Mouse (Mus musculus): Measurements from ENCODE around the gene Lrwd1.
"Not testable (repeated sequence)": the region's sequence is repeated elsewhere in the genome, so short reads cannot be mapped to it uniquely, and the experiment has no call there.

The Lrwd1 gene

DNA sequence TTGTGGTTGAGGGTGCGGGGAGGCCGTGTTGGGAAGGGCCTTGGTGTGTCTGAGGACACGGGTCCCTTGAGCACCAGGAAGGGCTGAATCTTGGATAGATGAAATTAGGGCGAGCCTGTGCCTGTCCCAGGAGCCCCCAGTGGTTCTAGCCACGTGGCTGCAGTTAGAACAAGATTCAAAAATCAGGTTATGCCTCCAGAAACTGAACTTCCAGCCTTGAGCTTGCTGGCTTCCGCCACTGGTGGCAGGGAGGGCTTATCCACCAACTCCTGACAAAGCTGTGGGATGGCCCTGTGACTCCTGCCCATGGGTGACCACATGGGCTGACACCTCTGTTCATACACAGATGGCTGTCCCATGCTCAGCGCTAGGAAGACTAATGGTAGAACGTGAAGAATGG is 11.8 kb upstream of the Lrwd1 start:
- DNase-seq (ENCODE audit: low spot score): no peak

DNA sequence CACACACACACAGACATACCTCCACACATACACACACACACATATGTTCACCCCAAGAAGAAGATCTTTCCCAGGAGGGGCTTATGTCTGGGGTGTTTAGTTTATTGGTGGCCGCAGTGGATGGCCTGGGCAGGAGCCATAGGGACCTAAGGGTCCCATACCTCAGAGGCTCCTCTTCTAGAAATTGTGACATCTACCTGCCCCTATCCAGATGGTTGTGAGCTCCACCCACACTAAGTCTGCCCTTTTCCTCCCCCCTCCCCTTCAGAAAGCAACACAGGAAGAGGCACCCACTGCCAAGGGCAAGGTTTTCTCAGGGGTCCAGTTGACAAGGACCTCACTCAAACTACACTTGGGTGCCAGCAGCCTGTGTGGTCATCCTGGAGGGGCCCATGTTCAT is 11.1 kb upstream of the Lrwd1 start:
- no peak for DNase-seq (ENCODE audit: low spot score)

DNA sequence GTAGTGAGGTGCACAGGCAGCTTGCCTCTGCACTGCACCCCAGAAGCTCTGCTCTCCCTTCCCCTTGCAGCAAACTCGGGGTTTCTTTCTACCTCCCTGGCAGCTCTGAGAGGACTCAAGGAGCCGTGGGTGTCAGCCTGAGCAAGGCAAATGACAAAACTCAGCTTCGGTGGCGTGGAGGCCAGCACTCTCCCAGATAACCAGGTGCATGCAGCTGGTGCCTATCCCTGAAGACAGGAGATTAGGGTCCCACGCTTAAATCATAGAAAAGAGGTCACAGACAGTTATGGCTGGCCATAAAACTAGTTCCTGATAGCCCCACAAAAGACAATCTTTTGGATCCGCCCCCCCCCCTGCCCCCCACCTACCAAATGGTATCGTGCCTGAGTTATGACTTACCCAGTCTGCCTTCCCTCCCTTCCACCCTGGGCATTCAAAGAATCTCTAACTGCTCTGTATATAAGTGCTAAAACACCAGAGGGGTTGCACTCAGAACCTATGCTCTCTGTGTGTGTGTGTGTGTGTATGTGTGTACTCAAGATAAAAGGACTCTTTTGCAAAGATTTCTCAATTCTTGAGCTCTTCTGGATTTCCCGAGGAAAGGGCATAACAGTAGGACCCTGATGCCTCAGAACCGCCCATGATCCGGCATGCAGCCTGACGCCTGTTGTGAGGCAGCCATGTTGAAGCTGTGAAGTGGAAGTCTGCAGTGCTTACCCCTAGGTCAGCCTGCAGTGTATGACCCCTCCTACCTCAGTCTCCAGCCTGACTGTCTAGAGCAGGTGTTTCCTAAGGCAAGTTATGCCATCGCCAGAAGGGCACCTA is 8.9 kb upstream of the Lrwd1 start:
- no peak for DNase-seq (ENCODE audit: low spot score)

DNA sequence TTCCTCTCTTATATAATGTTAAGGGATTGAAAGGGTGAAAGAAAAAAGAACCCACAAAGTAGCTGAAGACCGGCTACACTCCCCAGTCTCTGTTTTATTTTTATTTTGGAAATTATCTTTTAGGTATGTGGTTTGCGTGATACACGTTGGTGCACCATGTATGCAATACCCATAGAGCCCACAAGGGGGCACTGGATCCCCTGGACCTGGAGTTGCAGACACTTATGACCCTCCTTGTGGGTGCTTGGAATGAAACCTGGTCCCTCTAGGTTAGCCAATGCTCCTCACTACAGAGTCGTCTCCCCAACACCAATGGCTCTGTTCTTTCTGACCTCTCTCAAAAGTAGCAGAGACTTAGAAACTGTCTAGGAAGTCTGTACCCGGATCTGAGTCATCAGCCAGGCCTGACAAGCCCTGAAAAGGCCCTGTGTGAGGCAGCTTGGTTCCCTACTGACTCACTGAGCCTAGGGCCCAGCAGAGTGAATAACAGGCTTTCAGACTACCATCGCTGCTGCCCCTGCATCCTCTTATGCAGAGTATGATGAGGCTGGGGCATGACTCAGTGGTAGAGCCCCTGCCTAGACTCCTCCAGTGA is 7.4 kb upstream of the Lrwd1 start:
- DNase-seq (ENCODE audit: low spot score): no peak

DNA sequence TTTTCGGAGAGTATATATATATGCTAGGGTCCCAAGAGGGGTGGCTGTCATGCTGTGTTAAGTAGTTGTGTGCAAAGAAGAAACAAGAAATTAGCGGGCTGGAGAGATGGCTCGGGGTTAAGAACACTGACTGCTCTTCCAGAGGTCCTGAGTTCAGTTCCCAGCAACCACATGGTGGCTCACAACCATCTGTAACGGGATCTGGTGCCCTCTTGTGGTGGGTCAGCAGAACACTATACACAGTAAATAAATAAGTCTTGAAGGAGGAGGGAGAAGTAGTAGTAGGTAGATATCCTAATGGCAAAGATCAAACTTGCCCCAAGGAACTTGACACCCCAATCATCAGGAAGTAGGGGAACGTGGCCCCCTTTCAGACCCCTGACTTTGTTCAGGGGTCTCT is 6.9 kb upstream of the Lrwd1 start:
- DNase-seq (ENCODE audit: low spot score): no peak

DNA sequence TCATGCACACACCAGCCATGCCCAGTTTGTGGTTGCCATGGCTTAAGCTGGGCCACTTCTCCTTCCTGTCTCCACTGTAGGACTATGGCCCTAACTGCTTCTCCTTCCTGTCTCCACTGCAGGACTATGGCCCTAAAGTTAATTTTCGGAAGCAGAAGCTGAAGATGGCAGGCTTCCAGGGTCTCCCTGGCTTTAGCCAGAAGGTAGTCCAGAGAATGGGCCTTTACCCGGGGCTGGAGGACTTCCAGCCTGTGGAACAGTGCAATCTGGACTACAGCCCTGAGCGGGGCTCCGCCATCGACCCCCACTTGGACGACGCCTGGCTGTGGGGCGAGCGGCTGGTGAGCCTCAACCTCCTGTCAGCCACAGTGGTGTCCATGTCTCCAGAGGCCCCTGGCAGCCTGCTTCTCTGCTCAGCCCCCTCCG is 4.2 kb upstream of the Lrwd1 start:
- DNase-seq (ENCODE audit: low spot score): peak; percentile 35

DNA sequence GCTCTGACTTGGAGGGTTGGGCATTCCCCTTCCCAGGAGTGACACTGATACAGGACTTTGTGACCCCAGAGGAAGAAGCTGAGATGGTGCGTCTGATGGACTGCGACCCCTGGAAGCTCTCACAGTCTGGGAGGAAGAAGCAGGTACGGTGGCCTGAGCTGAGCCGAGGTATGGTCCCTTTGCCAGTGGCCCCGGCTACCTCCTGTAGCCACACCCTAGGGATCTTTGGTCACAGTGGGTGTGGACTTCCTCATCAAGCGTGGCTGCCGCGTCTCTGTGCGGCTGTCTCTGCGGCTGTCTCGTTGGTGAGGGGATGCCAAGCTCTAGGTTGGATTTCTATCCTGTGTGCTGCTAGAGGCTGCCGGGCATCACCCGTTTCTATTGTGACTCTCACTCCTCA is 3.5 kb upstream of the Lrwd1 start:
- no peak for DNase-seq (ENCODE audit: low spot score)

DNA sequence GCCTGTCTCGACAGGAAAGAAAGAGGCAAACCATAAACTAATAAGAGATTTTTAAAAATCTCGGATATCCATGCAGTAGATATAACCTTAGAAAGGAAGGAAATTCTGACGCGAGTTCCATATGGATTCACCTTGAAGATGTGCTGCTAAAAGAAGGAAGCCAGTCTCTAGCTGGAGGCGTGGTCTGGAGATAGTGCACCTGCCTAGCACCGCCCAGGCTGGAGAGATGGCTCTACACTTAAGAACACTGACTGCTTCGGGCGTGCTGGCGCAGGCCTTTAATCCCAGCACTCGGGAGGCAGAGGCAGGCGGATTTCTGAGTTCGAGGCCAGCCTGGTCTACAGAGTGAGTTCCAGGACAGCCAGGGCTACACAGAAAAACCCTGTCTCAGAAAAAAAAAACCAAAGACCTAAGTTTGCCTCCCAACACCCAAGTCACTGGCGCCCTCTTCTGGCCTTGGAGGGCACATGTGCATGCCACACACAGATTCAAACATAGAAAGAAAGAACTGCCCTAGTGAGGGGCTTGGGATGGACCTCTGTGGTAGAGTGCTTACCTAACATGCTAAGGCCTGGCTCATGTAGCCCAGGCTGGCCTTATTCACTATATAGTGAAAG is 1.9 kb upstream of the Lrwd1 start:
- peak; percentile 79 for DNase-seq (ENCODE audit: low spot score)

DNA sequence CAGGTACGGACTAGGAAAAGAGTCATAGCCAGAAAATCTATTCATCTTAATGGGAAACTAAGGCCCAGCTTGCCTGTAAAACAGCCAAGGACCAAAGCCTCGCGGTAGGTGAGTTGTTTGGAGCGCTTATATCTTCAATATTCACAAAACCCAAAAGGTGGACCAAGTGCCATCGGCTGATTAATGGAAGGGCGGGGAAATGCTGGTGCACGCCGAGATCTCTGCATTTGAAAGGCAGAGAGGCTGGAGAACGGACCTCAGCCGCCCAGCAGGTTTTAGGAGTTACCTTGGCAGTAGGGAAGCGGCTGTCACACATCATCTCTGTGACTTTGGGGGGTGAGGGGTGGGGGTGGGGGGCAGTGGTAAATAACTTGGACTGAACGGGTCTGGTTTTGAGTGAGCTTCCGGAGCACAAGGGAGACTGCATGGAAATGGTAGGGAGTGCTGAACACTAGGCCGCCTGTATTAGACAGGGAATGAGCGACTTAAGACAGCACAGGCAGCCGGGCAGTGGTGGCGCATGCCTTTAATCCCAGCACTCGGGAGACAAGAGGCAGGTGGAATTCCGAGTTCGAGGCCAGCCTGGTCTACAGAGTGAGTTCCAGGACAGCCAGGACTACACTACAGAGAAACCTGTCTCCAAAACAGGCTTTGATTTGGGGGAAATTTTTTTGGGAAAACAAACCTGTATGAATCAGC is 567 bp upstream of the Lrwd1 start:
- DNase-seq (ENCODE audit: low spot score): peak; percentile 93

DNA sequence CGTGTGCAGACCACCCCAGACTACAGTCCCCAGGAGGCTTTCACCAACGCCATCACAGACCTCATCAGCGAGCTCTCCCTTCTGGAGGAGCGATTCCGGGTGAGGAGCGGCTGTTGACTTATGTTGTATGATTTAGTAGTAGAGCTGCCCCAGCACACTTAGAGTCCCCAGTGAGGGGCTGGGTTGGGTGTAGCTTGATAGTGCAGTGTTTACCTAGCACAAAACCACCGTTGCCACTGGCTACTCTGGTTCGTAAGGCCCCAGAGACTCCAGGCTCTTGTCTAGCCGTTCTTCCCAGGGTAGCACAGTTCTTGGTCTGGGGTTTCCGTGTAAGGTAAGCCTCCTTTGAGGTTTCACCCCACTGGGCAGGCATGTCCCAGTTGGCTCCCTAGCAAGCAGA is 13.7 kb downstream of the Lrwd1 start:
- DNase-seq (ENCODE audit: low spot score): no peak

DNA sequence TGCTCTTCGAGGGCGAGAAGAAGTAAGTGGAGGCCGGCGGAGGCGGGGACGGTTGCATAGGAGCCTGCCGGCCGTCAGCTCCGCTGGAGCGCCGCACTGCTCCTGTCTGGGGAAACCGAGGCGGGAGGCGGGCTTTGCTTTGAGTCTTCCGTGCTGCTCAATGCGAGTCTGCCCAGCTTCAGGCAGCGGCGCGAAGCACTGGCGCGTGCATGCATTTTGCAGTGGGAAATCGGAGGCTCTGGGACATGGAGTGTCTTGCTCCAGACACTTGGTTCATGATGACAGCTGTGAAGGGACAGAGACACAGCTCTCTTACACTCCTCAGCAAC is 19.1 kb downstream of the Lrwd1 start:
- no peak for DNase-seq (ENCODE audit: low spot score)

DNA sequence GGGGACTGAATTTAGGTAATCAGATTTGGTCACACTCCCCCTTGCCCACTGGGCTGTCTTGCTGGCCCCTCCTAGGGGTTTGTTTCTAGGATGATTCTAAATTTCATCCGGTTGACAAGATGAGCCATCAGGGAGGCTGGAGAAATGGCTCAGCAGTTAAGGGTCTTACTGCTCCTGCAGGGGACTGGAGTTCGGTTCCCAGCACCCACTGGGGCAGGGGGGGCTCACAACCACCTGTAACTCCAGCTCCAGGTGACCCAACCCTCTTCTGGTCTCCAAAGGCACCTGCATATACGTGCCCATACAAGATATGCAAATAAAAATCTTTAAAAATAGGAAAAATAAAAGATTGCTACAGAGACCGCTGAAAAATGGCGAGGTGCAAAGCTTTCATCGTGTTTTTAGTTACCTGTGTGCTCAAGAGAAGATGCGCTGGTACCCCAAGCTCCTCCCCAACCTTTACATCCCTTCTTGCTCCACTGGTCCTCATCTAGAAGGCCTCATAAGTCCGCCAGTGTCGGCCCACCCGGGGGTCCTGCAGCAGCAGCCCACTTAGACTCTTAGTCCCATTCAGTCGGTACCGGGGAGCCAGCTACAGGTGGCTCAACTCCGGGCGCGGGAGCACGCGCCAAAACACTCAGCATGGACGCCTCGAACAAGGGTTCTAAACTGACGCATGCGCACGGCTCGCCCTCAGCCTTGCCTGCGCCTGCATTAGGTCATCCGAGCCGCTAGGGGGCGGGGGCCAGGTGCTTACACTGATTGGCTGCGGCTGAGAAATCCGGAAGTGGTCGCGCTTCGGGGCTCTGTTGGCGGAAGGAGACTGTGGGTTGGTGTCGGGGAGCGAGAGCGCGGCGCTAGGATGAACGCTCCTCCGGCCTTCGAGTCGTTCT is 19.7 kb downstream of the Lrwd1 start, which contains the start of gene Polr2j:
Polr2j (plus strand) TSS at position 741 of the 893 bp plus-strand sequence.
- DNase-seq (ENCODE audit: low spot score): peak; percentile 99

DNA sequence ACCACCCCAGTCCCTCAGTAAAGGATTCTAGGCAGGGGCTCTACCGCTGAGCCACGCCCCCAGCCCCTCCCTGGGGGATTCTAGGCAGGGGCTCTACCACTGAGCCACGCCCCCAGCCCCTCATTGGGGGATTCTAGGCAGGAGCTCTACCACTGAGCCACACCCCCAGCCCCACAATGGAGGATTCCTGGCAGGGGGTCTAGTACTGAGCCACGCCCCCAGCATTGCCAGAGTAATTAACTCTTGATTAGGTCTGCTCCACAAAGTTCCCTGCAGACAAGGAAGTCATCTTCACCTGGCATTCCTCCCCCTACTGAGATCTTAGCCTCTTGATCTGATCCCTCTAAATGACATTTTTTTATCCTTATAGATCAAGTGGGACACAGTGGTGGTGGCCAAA is 22.3 kb downstream of the Lrwd1 start:
- DNase-seq (ENCODE audit: low spot score): not testable (repeated sequence)

DNA sequence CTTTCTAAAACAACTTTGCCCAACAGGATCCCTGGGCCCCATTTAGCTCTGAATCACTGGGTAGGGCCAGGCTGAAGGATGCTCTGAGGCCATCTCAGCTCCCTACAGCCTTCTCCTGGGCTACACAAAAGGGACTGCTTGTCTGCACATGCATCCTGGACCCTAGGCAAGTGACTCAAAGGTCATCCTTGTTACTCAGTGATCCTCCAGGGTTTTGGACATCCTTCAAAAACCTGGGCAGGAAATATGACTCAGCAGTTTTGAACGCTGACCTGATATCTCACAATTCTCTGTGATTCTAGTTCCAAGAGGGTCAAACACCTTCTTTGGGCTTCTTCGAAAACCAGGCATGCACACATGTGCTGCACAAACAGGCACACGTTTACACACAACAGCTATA is 26.8 kb downstream of the Lrwd1 start:
- peak; percentile 25 for DNase-seq (ENCODE audit: low spot score)

DNA sequence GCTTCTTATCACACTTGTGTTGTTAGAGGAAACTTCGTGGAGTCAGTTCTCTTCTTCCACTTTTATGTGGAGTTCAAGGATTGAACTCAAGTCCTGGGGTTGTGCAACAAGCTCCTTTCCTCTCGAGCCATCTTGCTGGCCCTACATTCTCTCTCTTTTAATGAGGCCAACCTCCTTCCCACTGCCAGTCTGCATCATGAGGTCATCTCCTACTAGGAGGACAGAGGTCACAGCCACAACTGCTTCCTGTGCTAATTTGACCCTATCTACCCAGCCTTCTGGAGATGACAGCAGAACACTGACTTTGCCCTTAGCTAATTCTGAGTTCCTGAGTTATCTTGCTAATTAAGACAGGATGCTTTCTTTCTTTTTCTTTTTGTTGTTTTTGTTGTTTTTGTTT is 27.4 kb downstream of the Lrwd1 start:
- DNase-seq (ENCODE audit: low spot score): no peak

DNA sequence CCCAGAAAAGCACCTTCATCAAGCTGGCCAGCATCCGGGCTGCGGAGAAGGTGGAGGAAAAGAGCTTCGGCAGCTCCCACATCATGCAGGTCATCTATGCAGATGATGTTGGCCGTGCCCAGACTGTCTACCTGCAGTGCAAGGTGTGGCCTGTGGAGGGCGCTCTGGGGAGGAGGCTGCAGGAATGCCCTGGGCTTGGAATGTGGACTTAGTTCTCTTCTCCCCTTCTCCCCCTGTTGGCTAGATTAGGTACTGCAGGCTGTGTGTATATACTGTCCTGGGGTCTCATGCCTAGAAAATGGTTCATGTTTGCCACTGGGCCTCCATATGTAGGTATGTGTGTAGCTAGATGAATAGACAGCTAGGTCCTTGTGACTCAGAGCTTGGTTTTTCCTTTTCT is 31.4 kb downstream of the Lrwd1 start:
- DNase-seq (ENCODE audit: low spot score): peak; percentile 31

DNA sequence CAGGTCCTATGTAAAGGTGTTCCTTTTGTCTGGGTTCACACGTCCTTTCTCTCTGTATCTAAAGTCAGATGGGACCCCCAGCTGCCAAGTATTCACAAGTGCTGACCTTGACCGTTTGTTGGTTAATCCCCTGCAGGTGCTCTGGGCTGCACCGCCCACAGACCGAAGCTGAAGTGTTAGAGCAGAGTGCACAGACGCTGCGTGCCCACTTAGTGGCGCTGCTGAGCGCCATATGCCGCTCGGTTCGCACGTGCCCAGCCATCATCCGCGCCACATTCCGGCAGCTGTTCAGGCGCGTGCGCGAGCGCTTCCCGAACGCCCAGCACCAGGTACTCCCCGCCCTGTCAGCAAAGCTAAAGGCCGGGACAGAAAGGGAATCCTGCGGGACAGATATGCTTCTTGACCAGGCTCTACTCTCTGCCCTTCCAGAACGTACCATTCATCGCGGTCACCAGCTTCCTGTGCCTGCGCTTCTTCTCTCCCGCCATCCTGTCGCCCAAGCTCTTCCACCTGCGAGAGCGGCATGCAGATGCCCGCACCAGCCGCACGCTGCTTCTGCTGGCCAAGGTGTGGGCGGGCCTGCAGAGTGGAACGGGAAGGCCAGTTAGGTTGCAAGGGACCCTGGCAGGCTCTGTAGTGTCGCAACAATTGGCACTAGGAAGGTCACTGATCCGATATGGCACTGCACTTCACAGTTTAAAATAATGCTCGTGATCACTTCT is 33.6 kb downstream of the Lrwd1 start:
- no peak for DNase-seq (ENCODE audit: low spot score)

DNA sequence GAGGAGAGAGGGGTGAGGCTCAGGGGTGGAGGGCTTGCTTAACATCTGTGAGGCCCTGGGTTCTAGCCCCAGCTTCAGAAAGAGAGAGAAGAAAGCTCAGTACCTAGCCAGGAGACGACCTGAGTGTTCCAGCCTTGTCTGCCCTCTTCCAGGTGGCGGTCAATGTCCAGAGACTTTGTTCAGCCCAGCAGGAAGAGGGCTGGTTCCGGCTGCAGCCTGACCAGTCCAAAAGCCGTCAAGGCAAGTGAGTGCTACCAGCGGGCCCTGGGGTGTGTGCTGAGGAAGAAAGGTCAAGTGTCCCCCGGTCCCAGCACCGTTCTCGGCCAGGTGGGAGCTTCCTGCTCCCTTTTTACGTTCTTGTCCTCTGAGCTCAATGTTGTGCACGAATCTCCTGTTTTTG is 37.3 kb downstream of the Lrwd1 start:
- DNase-seq (ENCODE audit: low spot score): no peak

DNA sequence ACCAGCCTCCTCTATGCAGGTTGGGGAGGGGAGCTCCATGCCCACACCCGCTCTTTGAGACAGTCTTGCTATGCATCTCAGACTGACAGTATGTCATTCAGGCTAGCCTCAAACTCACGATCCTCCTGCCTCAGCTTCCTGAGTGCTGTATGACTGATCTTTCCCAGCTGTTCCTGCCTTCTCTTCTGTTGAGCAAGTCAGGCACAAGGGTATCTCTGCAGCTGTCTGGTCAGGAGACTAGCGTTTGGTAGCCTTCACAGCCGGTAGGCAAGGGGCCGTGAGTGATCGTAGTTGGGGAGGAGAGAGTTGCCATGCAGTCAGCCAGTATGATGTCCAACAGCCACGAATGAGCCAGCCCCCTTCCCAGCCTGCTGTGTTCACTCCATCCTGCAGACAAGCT is 40.8 kb downstream of the Lrwd1 start:
- DNase-seq (ENCODE audit: low spot score): no peak

DNA sequence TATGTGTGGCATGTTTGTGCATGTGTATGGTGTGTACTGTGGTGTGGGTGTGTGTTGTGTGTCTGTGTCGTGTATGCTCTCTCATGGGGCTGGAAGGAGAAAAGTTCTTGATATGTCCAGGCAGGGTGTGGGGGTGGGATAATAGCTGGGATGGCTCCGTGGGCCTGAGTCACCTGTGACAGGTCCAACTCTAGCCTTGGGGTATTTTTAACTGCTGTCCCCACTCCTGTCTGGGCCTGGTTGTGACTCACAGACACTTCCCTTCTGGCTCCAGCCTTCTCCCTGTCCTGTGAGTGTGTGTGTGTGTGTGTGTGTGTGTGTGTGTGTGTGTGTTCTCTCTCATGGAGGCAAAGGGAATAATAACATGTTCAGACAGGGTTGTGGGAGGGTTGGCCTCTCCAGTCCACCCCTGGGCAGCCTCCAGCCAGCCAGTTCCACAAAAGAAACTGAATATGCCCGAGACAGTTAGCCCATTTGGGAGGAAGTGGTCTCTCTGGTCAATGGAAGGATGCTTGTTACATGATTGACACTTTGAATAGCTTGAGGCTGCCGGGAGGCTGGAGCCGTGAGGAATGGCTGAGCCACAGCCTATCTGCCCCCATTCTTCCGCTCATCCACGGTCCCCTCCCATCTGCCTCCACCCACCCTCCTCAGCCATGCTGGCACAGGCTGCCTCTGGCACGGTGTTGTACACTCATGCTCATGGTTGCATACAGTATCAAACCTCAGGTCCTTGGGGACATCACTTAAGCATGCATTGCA is 41.4 kb downstream of the Lrwd1 start:
- DNase-seq (ENCODE audit: low spot score): no peak
